Mouse (Mus musculus): ENCODE measurements around the gene Ambra1. TPM values are rescaled to one million over a fixed set of nuclear protein-coding genes. Genes with fewer than 3 reads are reported as not detected.

The Ambra1 gene
- polyA plus RNA-seq, 1 experiment from 2014 or later: 15.0 TPM

DNA sequence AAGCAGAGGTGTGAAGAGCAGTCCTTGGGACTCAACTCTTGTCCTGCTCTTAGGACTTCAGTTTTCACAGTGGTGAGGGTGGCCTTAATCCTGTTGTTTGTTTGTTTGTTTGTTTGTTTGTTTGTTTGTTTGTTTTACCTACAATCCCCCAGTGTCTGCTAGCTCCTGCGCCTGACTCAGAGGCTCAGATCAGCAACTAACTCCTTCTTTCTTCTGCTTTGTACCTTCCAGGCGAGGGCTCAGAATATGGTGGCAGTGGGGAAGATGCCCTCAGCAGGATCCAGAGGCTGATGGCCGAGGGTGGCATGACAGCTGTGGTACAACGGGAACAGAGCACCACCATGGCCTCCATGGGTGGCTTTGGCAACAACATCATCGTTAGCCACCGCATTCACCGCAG lies 187.2 kb downstream of the Ambra1 start:
- Histone ChIP-seq H3K27me3 (ENCODE audit: control insufficient read depth, insufficient read depth, low read length) (peaks cover 9% of the 10 kb centered on the region), H3K9me3 (replicated peaks; ENCODE audit: control insufficient read depth, low read length) (no peaks in the 10 kb centered on the region), H3K4me1 (ENCODE audit: control insufficient read depth, insufficient read depth, low read length) (0 out of 2 replicates have a peak, but pooled peaks cover 7% of the 10 kb centered on the region), H3K9ac (ENCODE audit: low read length) (no peak overlapping the region), H3K27ac (ENCODE audit: low read length) (no peak overlapping the region), H3K4me2 (ENCODE audit: low read depth, low read length) (no peak overlapping the region), H3K4me3 (replicated peaks; ENCODE audit: low read length) (no peak overlapping the region), H3K36me3 (ENCODE audit: control insufficient read depth, insufficient read depth, low read length) (no peaks in the 10 kb centered on the region)
- 89% methylated on average over 7 of the region's 7 CpGs for WGBS
- no peak for ATAC-seq (ENCODE audit: insufficient read depth, low FRiP score)

DNA sequence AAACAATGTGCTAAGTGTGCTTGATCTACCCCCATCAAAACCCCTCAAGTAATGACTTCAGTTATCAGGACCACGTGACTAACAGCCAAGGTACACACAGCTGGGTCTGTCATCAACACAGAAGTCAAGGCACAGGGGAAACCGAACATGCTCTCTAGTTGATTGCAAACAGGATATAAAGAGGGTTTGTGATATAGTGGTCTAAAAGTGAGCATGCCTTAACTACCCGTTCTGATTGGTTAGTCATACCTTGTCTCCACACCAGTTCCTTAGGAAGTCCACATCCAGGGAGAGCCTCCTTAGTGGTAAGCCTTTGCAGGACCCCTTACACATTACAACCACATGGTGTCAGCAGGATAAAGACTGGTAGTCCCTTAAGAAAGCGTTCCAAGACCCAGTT lies 190.2 kb downstream of the Ambra1 start:
- no peak overlapping the region for H3K4me3 ChIP-seq (replicated peaks; ENCODE audit: low read length)
- no peak overlapping the region for H3K4me2 ChIP-seq (ENCODE audit: low read depth, low read length)
- no peak overlapping the region for H3K27ac ChIP-seq (ENCODE audit: low read length)
- H3K9me3 ChIP-seq (replicated peaks; ENCODE audit: control insufficient read depth, low read length): no peaks in the 10 kb centered on the region
- peaks cover 27% of the 10 kb centered on the region for H3K27me3 ChIP-seq (ENCODE audit: control insufficient read depth, insufficient read depth, low read length)
- 56% methylated on average over 4 of the region's 4 CpGs for WGBS
- no peak for ATAC-seq (ENCODE audit: insufficient read depth, low FRiP score)
- H3K9ac ChIP-seq (ENCODE audit: low read length): no peak overlapping the region
- H3K4me1 ChIP-seq (ENCODE audit: control insufficient read depth, insufficient read depth, low read length): peaks cover 19% of the 10 kb centered on the region
- H3K36me3 ChIP-seq (ENCODE audit: control insufficient read depth, insufficient read depth, low read length): no peaks in the 10 kb centered on the region

DNA sequence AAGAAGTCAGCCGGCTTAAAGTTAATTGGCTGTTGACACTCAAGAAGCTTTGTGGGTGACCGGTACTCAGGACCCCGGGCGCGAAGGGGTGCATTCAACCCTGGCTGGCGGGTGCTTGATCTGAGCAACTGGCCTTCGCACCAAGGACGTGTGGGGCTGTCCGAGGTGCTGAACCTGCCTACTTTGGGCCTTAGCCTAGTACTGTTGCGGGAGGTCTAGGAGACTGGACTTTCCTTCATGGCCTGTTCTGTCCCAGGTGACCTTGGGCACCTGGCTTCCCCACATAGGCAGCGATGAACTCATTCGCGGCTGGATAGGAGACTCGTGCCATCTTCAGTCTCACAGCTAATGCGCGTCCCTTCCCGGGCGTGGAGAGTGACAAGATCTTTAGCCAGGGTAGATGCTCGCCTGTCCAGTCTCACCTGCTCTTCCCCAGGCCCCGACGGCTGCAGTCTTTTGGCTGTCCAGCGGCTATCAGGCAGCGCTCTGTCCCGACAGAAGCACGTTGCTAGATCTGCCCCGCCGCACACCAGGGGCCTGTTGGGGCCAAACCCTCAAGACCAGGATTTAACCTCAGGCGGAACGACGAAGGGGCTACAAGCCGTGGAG lies 191.4 kb downstream of the Ambra1 start:
- Histone ChIP-seq H3K9ac (ENCODE audit: low read length) (no peak overlapping the region; the same call in 1 of the 2 replicates), H3K27ac (ENCODE audit: low read length) (no peak overlapping the region), H3K36me3 (ENCODE audit: control insufficient read depth, insufficient read depth, low read length) (no peaks in the 10 kb centered on the region), H3K27me3 (ENCODE audit: control insufficient read depth, insufficient read depth, low read length) (peaks cover 27% of the 10 kb centered on the region), H3K9me3 (replicated peaks; ENCODE audit: control insufficient read depth, low read length) (no peaks in the 10 kb centered on the region), H3K4me3 (replicated peaks; ENCODE audit: low read length) (peak overlapping the region; percentile 58), H3K4me2 (ENCODE audit: low read depth, low read length) (peak overlapping the region; percentile 89), H3K4me1 (ENCODE audit: control insufficient read depth, insufficient read depth, low read length) (peaks cover 19% of the 10 kb centered on the region)
- 3% methylated on average over 31 of the region's 31 CpGs for WGBS
- no peak for ATAC-seq (ENCODE audit: insufficient read depth, low FRiP score)

DNA sequence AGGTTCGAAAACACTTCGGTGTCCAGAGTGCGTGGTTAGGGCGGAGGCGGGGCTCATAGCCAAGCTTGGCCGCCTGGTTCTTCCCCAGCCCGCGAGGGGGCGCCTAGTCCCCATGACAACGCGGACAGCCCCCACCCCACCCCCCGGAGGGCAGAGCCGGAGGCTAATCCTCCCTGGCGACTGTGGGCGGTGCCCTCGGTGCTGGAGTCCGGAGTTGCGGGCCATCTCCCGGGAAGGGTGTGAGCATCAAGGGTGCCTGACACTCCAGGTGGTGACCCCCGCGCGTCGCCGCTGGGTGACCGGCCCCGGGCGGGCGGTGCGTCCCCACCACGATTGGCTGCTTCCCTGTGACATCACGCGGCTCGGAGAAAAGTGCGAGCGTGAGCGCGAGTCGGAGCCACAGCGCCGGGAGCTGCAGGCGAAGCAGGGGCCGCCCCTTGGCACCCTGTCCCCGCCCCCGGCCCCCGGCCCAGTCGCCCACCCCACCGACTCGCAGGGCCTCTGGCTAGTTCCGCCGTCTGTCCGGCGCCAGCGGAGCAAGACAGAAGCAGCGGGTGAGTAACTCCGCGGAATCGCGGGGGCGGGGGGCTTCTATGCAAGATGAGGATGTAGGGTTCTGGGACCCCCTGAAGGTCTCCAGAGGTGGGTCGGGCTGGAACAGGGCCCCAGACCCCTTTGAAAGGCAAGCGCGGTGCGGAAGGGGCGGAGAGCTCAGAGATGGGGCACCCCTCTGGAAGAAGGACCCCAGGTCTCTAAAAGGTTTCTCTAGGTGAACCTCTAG lies 192.0 kb downstream of the Ambra1 start:
- Histone ChIP-seq H3K36me3 (ENCODE audit: control insufficient read depth, insufficient read depth, low read length) (no peaks in the 10 kb centered on the region), H3K4me3 (replicated peaks; ENCODE audit: low read length) (peak overlapping the region; percentile 58), H3K27ac (ENCODE audit: low read length) (no peak overlapping the region), H3K9ac (ENCODE audit: low read length) (peak overlapping the region; percentile 46), H3K4me1 (ENCODE audit: control insufficient read depth, insufficient read depth, low read length) (peaks cover 19% of the 10 kb centered on the region), H3K9me3 (replicated peaks; ENCODE audit: control insufficient read depth, low read length) (no peaks in the 10 kb centered on the region), H3K4me2 (ENCODE audit: low read depth, low read length) (peak overlapping the region; percentile 89), H3K27me3 (ENCODE audit: control insufficient read depth, insufficient read depth, low read length) (peaks cover 27% of the 10 kb centered on the region)
- WGBS: under 1% methylated on average over 64 of the region's 64 CpGs
- ATAC-seq (ENCODE audit: insufficient read depth, low FRiP score): peak; percentile 49; the same call in 1 of the 2 replicates

DNA sequence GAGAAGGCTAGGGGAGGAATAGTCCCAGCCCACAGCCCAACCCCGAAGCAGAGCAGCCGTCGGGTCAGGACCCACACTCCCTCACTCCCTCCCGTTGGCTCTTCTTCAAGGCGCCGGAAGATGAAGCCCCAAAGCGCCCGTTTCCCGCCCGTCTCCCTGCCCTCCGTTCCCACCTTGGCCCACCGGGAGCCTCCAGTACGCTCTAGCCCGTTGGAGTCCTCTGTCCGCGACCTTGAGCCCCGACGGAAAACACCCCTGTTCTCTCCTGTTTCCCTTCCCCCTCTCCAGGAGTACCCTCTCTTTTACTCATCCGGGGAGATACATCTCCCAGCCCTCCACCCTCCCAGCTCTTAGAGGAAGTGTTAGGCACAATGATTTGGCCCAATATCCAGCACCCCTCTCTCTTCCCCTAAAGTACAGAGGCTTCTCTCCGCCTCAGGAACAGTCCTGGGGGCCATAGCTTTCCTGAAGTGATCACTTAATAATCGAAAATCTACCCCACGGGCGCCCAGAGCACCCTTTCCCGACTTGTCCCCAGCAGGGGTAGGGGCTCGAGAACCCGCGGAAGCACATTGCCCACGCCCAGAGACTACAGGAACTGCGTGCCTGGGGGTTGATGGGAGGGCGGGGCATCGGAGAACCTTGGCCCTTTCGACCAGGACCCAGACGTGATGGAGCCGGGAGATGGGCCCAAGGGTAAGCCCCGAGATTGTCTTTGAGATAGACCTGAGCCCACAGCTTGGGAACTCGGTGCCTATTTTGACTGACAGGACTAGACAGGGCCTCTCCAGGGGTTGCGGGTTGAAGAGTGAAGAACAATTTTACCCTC lies 192.9 kb downstream of the Ambra1 start:
- 3% methylated on average over 37 of the region's 37 CpGs for WGBS

DNA sequence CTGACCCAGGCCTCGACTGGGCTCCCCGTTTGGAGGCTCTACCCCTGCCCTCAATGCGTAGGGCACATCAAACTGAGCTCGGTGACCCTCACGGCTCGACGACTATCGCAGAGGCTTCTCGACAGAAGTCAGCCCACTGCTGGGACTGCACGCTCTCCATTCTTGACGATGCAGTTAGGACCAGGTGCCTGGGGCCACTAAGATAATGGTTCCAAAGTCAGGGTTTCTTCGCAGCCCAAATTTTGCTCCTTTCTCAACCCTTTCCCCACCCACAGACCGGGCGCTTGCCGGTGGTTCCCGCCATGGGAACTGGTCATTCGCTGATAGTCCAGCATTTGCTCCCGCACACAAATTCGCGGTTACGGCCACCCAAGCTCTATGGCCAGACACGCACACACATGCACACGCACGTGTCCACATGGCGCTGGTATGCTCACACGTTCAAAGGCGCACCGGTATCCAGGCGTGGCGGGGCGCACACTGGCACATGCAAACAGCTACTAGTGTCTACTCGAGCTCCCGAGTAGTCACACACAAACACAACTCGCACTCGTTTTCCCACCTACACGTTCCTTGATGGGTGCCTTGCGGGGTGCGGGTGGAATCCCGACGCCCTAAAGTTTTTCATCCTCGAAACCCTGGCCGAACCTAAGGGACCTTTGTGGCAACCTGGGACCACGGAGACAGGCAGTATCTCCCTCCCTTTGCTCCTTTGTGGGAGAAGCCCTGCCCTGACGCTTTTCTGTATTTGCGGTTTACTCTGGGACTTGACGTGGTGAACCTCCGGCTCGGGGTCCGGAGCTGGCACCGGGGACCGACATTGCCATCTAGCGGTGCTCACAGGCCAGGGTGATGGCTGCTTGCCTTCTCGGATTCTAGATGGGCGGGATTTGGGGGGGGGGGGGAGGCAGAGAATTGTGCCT lies 193.7 kb downstream of the Ambra1 start:
- no peaks in the 10 kb centered on the region for H3K36me3 ChIP-seq (ENCODE audit: control insufficient read depth, insufficient read depth, low read length)
- H3K4me3 ChIP-seq (replicated peaks; ENCODE audit: low read length): peak overlapping the region; percentile 58
- peak overlapping the region; percentile 89 for H3K4me2 ChIP-seq (ENCODE audit: low read depth, low read length)
- H3K4me1 ChIP-seq (ENCODE audit: control insufficient read depth, insufficient read depth, low read length): peaks cover 23% of the 10 kb centered on the region
- H3K27me3 ChIP-seq (ENCODE audit: control insufficient read depth, insufficient read depth, low read length): peaks cover 27% of the 10 kb centered on the region
- H3K27ac ChIP-seq (ENCODE audit: low read length): no peak overlapping the region
- 4% methylated on average over 54 of the region's 54 CpGs for WGBS
- peak overlapping the region; percentile 36 for H3K9ac ChIP-seq (ENCODE audit: low read length)
- no peak for ATAC-seq (ENCODE audit: insufficient read depth, low FRiP score)
- no peaks in the 10 kb centered on the region for H3K9me3 ChIP-seq (replicated peaks; ENCODE audit: control insufficient read depth, low read length)

More for the DNA sequence above, 192.9 kb downstream of the Ambra1 start:
- ATAC-seq (ENCODE audit: insufficient read depth, low FRiP score): no peak
- Histone ChIP-seq H3K4me2 (ENCODE audit: low read depth, low read length) (peak overlapping the region; percentile 89), H3K36me3 (ENCODE audit: control insufficient read depth, insufficient read depth, low read length) (no peaks in the 10 kb centered on the region), H3K9me3 (replicated peaks; ENCODE audit: control insufficient read depth, low read length) (no peaks in the 10 kb centered on the region), H3K9ac (ENCODE audit: low read length) (no peak overlapping the region), H3K4me3 (replicated peaks; ENCODE audit: low read length) (peak overlapping the region; percentile 58), H3K4me1 (ENCODE audit: control insufficient read depth, insufficient read depth, low read length) (peaks cover 19% of the 10 kb centered on the region), H3K27ac (ENCODE audit: low read length) (no peak overlapping the region), H3K27me3 (ENCODE audit: control insufficient read depth, insufficient read depth, low read length) (peaks cover 27% of the 10 kb centered on the region)

DNA sequence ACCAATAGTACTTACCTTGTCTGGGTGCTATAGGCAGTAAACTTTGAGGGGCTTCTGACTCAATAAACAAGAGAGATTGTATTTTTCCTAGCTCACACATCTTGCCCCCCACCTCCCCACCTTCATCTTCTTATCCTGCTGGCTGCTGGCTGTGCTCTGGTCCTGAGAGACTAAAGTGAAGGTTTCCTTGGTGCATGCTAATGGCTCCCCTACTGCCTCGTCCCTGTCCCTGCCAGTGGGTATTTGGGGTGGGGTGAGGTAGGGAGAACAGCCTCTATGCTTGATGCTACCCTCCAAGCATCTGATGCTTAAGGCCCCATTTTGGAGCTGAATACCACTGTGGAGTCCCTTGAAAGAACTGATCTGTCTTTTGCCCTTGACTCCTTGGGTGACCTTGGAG lies 194.8 kb downstream of the Ambra1 start:
- ATAC-seq (ENCODE audit: insufficient read depth, low FRiP score): no peak
- Histone ChIP-seq H3K4me3 (replicated peaks; ENCODE audit: low read length) (no peak overlapping the region), H3K9ac (ENCODE audit: low read length) (no peak overlapping the region), H3K4me2 (ENCODE audit: low read depth, low read length) (no peak overlapping the region), H3K27me3 (ENCODE audit: control insufficient read depth, insufficient read depth, low read length) (peaks cover 27% of the 10 kb centered on the region), H3K27ac (ENCODE audit: low read length) (no peak overlapping the region), H3K4me1 (ENCODE audit: control insufficient read depth, insufficient read depth, low read length) (peaks cover 23% of the 10 kb centered on the region), H3K9me3 (replicated peaks; ENCODE audit: control insufficient read depth, low read length) (no peaks in the 10 kb centered on the region), H3K36me3 (ENCODE audit: control insufficient read depth, insufficient read depth, low read length) (no peaks in the 10 kb centered on the region)
- 88% methylated on average over 1 of the region's 1 CpGs for WGBS

DNA sequence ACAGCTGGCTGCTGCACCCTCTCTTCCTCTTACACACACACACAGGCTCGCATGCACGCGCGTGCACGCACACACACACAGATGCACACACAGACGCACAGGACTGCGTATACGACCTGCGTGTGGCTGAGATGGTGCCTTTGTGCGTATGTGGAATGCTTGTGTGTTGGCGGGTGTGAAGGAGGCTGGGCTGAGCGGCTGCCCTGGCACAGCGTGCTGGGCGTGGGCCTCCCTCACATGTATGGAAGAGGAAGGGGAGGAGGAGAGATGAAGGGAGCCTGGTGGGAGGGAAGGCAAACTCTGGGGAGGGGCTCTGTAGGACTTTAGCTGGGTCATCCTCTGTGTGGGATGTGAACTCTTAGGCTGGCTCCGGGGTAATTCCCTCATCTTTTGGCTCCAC lies 195.5 kb downstream of the Ambra1 start:
- H3K4me2 ChIP-seq (ENCODE audit: low read depth, low read length): no peak overlapping the region
- H3K36me3 ChIP-seq (ENCODE audit: control insufficient read depth, insufficient read depth, low read length): no peaks in the 10 kb centered on the region
- H3K9ac ChIP-seq (ENCODE audit: low read length): no peak overlapping the region
- no peaks in the 10 kb centered on the region for H3K9me3 ChIP-seq (replicated peaks; ENCODE audit: control insufficient read depth, low read length)
- peaks cover 27% of the 10 kb centered on the region for H3K27me3 ChIP-seq (ENCODE audit: control insufficient read depth, insufficient read depth, low read length)
- ATAC-seq (ENCODE audit: insufficient read depth, low FRiP score): no peak
- WGBS: 72% methylated on average over 15 of the region's 15 CpGs
- H3K4me3 ChIP-seq (replicated peaks; ENCODE audit: low read length): no peak overlapping the region
- H3K27ac ChIP-seq (ENCODE audit: low read length): no peak overlapping the region
- H3K4me1 ChIP-seq (ENCODE audit: control insufficient read depth, insufficient read depth, low read length): peaks cover 30% of the 10 kb centered on the region

All from stomach, embryonic 16.5 days (tissue).